ENCODE assay signal across 26 mouse cellular contexts in genomic region chr16:32243901-32244300, GRCm38 (mm10). TPM values are rescaled to one million over a fixed set of nuclear protein-coding genes. Genes with fewer than 3 reads are reported as not detected.
DNase-seq lines count a peak whose midpoint lies in the region; ATAC-seq and TF ChIP-seq lines count a peak whose summit lies in the region.
"Had no signal": no experiment of that assay in that cellular context is flagged by ENCODE, and none has a peak within 500 bp of the region (broad histone marks: within the 10 kb centered on the region; RNA-seq: fewer than 3 reads in every experiment).

No protein-coding gene starts in this region.

- H3K4me1 ChIP-seq in cerebellum, adult 2 months (ENCODE audit: control insufficient read depth, insufficient read depth, low read length): peaks cover 9% of the 10 kb centered on the region; the same call in 1 of the 2 replicates
- H3K4me1 ChIP-seq in liver, embryonic 11.5 days (replicated peaks; ENCODE audit: control insufficient read depth, insufficient read depth, low read length): peaks cover 3% of the 10 kb centered on the region; the same call in 1 of the 2 replicates
- peaks cover 22% of the 10 kb centered on the region for H3K4me1 ChIP-seq in liver, postnatal 0 days (ENCODE audit: insufficient read depth)
- peaks cover 39% of the 10 kb centered on the region for H3K4me1 ChIP-seq in liver, embryonic 13.5 days (replicated peaks)

- DNase-seq in cerebellum, adult 2 months: no peak
- DNase-seq in cerebellum, adult 8-10 months: no peak
- no peak for DNase-seq in liver, embryonic 11.5 days (ENCODE audit: low spot score)
- DNase-seq in liver, postnatal 0 days: no peak
- DNase-seq in A20 (ENCODE audit: low read depth, low spot score): peak; percentile 18
- DNase-seq in liver, embryonic 13.5 days: no peak
- DNase-seq in left cerebral cortex, postnatal 36 days (ENCODE audit: low spot score in 2 of 2): no peak
- DNase-seq: adrenal gland, adult 8-10 months; adrenal gland, postnatal 36 days; cerebellum, adult 9-10 months; cerebellum, postnatal 25 days; gastrocnemius, postnatal 14 days; heart, adult 2 months; heart, postnatal 14 days had no signal

- no peak for TF ChIP-seq POLR2A in cerebellum, adult 2 months (IDR thresholded peaks at IDR 0.05; ENCODE audit: borderline replicate concordance, insufficient read depth, low read length)

- H3K27ac ChIP-seq in cerebellum, adult 2 months (ENCODE audit: insufficient read depth, low read length): no peak overlapping the region
- no peak overlapping the region for H3K27ac ChIP-seq in liver, embryonic 11.5 days (ENCODE audit: low read depth, low read length)
- H3K27ac ChIP-seq in liver, postnatal 0 days (ENCODE audit: low read depth): no peak overlapping the region
- peak overlapping the region; percentile 54; the same call in 1 of the 2 replicates for H3K27ac ChIP-seq in liver, embryonic 13.5 days
- H3K27ac ChIP-seq: embryonic facial prominence, embryonic 15.5 days; forebrain, embryonic 10.5 days; forebrain, embryonic 15.5 days; heart, adult 2 months; heart, embryonic 15.5 days; hindbrain, embryonic 15.5 days had no signal

- H3K36me3 ChIP-seq in liver, embryonic 11.5 days (ENCODE audit: control insufficient read depth, insufficient read depth, low read length): no peaks in the 10 kb centered on the region
- no peaks in the 10 kb centered on the region for H3K36me3 ChIP-seq in liver, postnatal 0 days (replicated peaks; ENCODE audit: insufficient read depth, low read length)
- H3K36me3 ChIP-seq in liver, embryonic 13.5 days: peaks cover 8% of the 10 kb centered on the region; the same call in 1 of the 2 replicates
- H3K36me3 ChIP-seq: embryonic facial prominence, embryonic 15.5 days; heart, embryonic 15.5 days; hindbrain, embryonic 15.5 days had no signal

- no peaks in the 10 kb centered on the region for H3K27me3 ChIP-seq in cerebellum, adult 2 months (ENCODE audit: control insufficient read depth, insufficient read depth, low read length)
- no peaks in the 10 kb centered on the region for H3K27me3 ChIP-seq in liver, embryonic 11.5 days (replicated peaks; ENCODE audit: control insufficient read depth, insufficient read depth, low read length)
- no peaks in the 10 kb centered on the region for H3K27me3 ChIP-seq in liver, postnatal 0 days (ENCODE audit: insufficient read depth, low read length)
- H3K27me3 ChIP-seq in liver, embryonic 13.5 days: no peaks in the 10 kb centered on the region
- H3K27me3 ChIP-seq: embryonic facial prominence, embryonic 15.5 days; forebrain, embryonic 15.5 days; heart, embryonic 15.5 days; hindbrain, embryonic 15.5 days; Patski had no signal

- intact Hi-C loops in left cerebral cortex, postnatal 36 days (cut with DNase I): no loop called here

- 45% methylated on average over 3 of the region's 3 CpGs for WGBS in cerebellum, adult 2 months
- 82% methylated on average over 3 of the region's 3 CpGs for WGBS in liver, embryonic 11.5 days
- 87% methylated on average over 3 of the region's 3 CpGs for WGBS in liver, postnatal 0 days (ENCODE audit: insufficient replicate concordance)
- 96% methylated on average over 3 of the region's 3 CpGs for WGBS in liver, embryonic 13.5 days (ENCODE audit: insufficient replicate concordance)

- no peak for TF ChIP-seq EP300 in liver, postnatal 0 days (IDR thresholded peaks at IDR 0.05; ENCODE audit: low read depth)

- H3K4me3 ChIP-seq in cerebellum, adult 2 months (replicated peaks; ENCODE audit: insufficient read depth, low read depth, low read length): peak overlapping the region; percentile 10
- no peak overlapping the region for H3K4me3 ChIP-seq in liver, embryonic 11.5 days (ENCODE audit: low read depth, low read length)
- H3K4me3 ChIP-seq in liver, postnatal 0 days (ENCODE audit: low read depth, low read length): no peak overlapping the region
- H3K4me3 ChIP-seq in liver, embryonic 13.5 days (replicated peaks): no peak overlapping the region
- H3K4me3 ChIP-seq: embryonic facial prominence, embryonic 15.5 days; forebrain, embryonic 15.5 days; heart, adult 2 months; heart, embryonic 15.5 days; hindbrain, embryonic 15.5 days had no signal

- H3K9ac ChIP-seq in liver, embryonic 11.5 days (ENCODE audit: low read depth, low read length): no peak overlapping the region
- no peak overlapping the region for H3K9ac ChIP-seq in liver, postnatal 0 days (replicated peaks)
- H3K9ac ChIP-seq in liver, embryonic 13.5 days: 0 out of 2 replicates have a peak overlapping the region, but pooled peaks have one; percentile 23
- H3K9ac ChIP-seq: embryonic facial prominence, embryonic 15.5 days; forebrain, embryonic 15.5 days; heart, embryonic 15.5 days; hindbrain, embryonic 15.5 days had no signal

- no peaks in the 10 kb centered on the region for H3K9me3 ChIP-seq in liver, embryonic 11.5 days (ENCODE audit: control insufficient read depth, low read length)
- no peaks in the 10 kb centered on the region for H3K9me3 ChIP-seq in liver, postnatal 0 days (ENCODE audit: low read length)
- H3K9me3 ChIP-seq in liver, embryonic 13.5 days (replicated peaks): no peaks in the 10 kb centered on the region
- H3K9me3 ChIP-seq: embryonic facial prominence, embryonic 15.5 days; forebrain, embryonic 10.5 days; forebrain, embryonic 15.5 days; heart, embryonic 15.5 days; hindbrain, embryonic 15.5 days had no signal

- no peak for TF ChIP-seq CTCF in cerebellum, adult 2 months (IDR thresholded peaks at IDR 0.05; ENCODE audit: borderline replicate concordance, insufficient read depth, low read depth, low read length)
- no peak for TF ChIP-seq CTCF in liver, postnatal 0 days (IDR thresholded peaks at IDR 0.05; ENCODE audit: low read depth)

- ATAC-seq in liver, embryonic 11.5 days (replicated peaks; ENCODE audit: low FRiP score): no peak
- ATAC-seq in liver, postnatal 0 days: no peak
- no peak for ATAC-seq in liver, embryonic 13.5 days (ENCODE audit: low read depth)
- ATAC-seq: forebrain, embryonic 15.5 days; Patski had no signal

- H3K4me2 ChIP-seq in liver, embryonic 11.5 days: peak overlapping the region; percentile 13; the same call in 1 of the 2 replicates
- H3K4me2 ChIP-seq in liver, postnatal 0 days (ENCODE audit: low read depth, low read length): no peak overlapping the region; the same call in 1 of the 2 replicates
- peak overlapping the region; percentile 5; the same call in 1 of the 2 replicates for H3K4me2 ChIP-seq in liver, embryonic 13.5 days
- H3K4me2 ChIP-seq: embryonic facial prominence, embryonic 15.5 days; forebrain, embryonic 15.5 days; heart, embryonic 11.5 days; heart, embryonic 15.5 days; hindbrain, embryonic 15.5 days had no signal

RNA-seq across cellular contexts. Expression of gene Fbxo45, which starts 3.1 kb away (rescaled TPM):
- 29.6 and 30.8 TPM in 2 replicates for polyA plus RNA-seq in cerebellum, adult 2 months (2012; rRNA removed)
- 13.0 and 13.3 TPM in 2 replicates for polyA plus RNA-seq in liver, embryonic 11.5 days (2014; fragmentation: Nextera tagmentation; extraction: Ambion mirVana)
- 3.1 and 3.4 TPM in 2 replicates for polyA plus RNA-seq in liver, postnatal 0 days (2015; fragmentation: Nextera tagmentation; extraction: Ambion mirVana)
- polyA plus RNA-seq in liver, embryonic 13.5 days (2015; fragmentation: Nextera tagmentation; extraction: Ambion mirVana): 5.5 and 5.6 TPM in 2 replicates
- total RNA-seq in left cerebral cortex, postnatal 36 days (2021): 10 to 100 TPM; 48.7 to 49.2 TPM

RNA-seq across cellular contexts. Expression of gene Wdr53, which starts 3.1 kb away (rescaled TPM):
- polyA plus RNA-seq in cerebellum, adult 2 months (2012; rRNA removed): 10.8 and 11.1 TPM in 2 replicates
- 22.0 and 23.2 TPM in 2 replicates for polyA plus RNA-seq in liver, embryonic 11.5 days (2014; fragmentation: Nextera tagmentation; extraction: Ambion mirVana)
- 10.7 and 10.8 TPM in 2 replicates for polyA plus RNA-seq in liver, postnatal 0 days (2015; fragmentation: Nextera tagmentation; extraction: Ambion mirVana)
- polyA plus RNA-seq in liver, embryonic 13.5 days (2015; fragmentation: Nextera tagmentation; extraction: Ambion mirVana): 13.0 and 14.3 TPM in 2 replicates
- 10 to 100 TPM; 12.2 to 14.4 TPM for total RNA-seq in left cerebral cortex, postnatal 36 days (2021)

RNA-seq across cellular contexts. Expression of gene Smco1, which starts 27.4 kb away (rescaled TPM):
- 0.11 and 0.23 TPM in 2 replicates for polyA plus RNA-seq in cerebellum, adult 2 months (2012; rRNA removed)
- not detected in 2 replicates for polyA plus RNA-seq in liver, embryonic 11.5 days (2014; fragmentation: Nextera tagmentation; extraction: Ambion mirVana)
- polyA plus RNA-seq in liver, postnatal 0 days (2015; fragmentation: Nextera tagmentation; extraction: Ambion mirVana): not detected in 2 replicates
- polyA plus RNA-seq in liver, embryonic 13.5 days (2015; fragmentation: Nextera tagmentation; extraction: Ambion mirVana): not detected in 2 replicates
- not detected for total RNA-seq in left cerebral cortex, postnatal 36 days (2021)
- total RNA-seq: adrenal gland, adult 8-10 months; hematopoietic stem cell, adult 5-6 weeks; MEL had no signal
- polyA plus RNA-seq: C2C12; erythroblast, embryonic 14.5 days; forebrain, embryonic 15.5 days; gonadal fat pad, adult 2 months; heart, embryonic 11.5 days; hindbrain, embryonic 15.5 days had no signal

RNA-seq across cellular contexts. Expression of gene Rnf168, which starts 33.4 kb away (rescaled TPM):
- polyA plus RNA-seq in cerebellum, adult 2 months (2012; rRNA removed): 18.0 and 18.3 TPM in 2 replicates
- polyA plus RNA-seq in liver, embryonic 11.5 days (2014; fragmentation: Nextera tagmentation; extraction: Ambion mirVana): 19.7 and 20.8 TPM in 2 replicates
- polyA plus RNA-seq in liver, postnatal 0 days (2015; fragmentation: Nextera tagmentation; extraction: Ambion mirVana): 8.7 and 10.7 TPM in 2 replicates
- 17.9 and 19.9 TPM in 2 replicates for polyA plus RNA-seq in liver, embryonic 13.5 days (2015; fragmentation: Nextera tagmentation; extraction: Ambion mirVana)
- total RNA-seq in left cerebral cortex, postnatal 36 days (2021): 10 to 100 TPM; 24.8 to 29.8 TPM
